Mouse (Mus musculus) MEL (cell line): ENCODE results near the gene Slc35g2.

Experiments
- CHD2 ChIP-seq: IDR thresholded peaks from 2 replicates; pipeline ENCODE4 v1.6.1; 2011; ENCODE audit warnings: low read length, improper control_type of control experiment
- CTCF ChIP-seq, 3 experiments: IDR thresholded peaks in 2 of 3; conservative IDR thresholded peaks in 1 of 3; 2 replicates each; pipeline ENCODE4 v1.5.1; 2011 to 2012; ENCODE audit warnings: low read length in 3 of 3, low read depth in 2 of 3, mild to moderate bottlenecking in 2 of 3, improper control_type of control experiment in 1 of 3, inconsistent platforms in 1 of 3, mixed read lengths in 1 of 3, moderate library complexity in 1 of 3; ENCODE audit not compliant: control insufficient read depth in 1 of 3, insufficient read depth in 1 of 3, poor library complexity in 1 of 3, severe bottlenecking in 1 of 3
- EP300 ChIP-seq, 2 experiments: IDR thresholded peaks; 2 replicates each; pipeline ENCODE4 v1.6.1; 2011; ENCODE audit warnings: improper control_type of control experiment in 2 of 2, low read length in 2 of 2, low read depth in 1 of 2, mild to moderate bottlenecking in 1 of 2
- GABPA ChIP-seq: IDR thresholded peaks from 2 replicates; pipeline ENCODE4 v1.6.1; 2012; ENCODE audit warnings: low read depth, mild to moderate bottlenecking, inconsistent platforms, low read length, improper control_type of control experiment, moderate library complexity
- GATA1 ChIP-seq: IDR thresholded peaks from 2 replicates; pipeline ENCODE4 v1.6.1; 2011; ENCODE audit warnings: low read depth, low read length, improper control_type of control experiment
- HCFC1 ChIP-seq: IDR thresholded peaks from 2 replicates; pipeline ENCODE4 v1.6.1; 2012; ENCODE audit warnings: low read depth, mild to moderate bottlenecking, inconsistent platforms, low read length, improper control_type of control experiment, moderate library complexity
- JUND ChIP-seq: IDR thresholded peaks from 2 replicates; pipeline ENCODE4 v1.6.1; 2011; ENCODE audit warnings: low read depth, mild to moderate bottlenecking, improper control_type of control experiment, low read length
- KAT2A ChIP-seq: conservative IDR thresholded peaks from 2 replicates; pipeline ENCODE4 v1.6.1; 2012; ENCODE audit warnings: low read depth, low read length, improper control_type of control experiment, inconsistent platforms
- MAZ ChIP-seq: IDR thresholded peaks from 2 replicates; pipeline ENCODE4 v1.6.1; 2012; ENCODE audit warnings: low read depth, mild to moderate bottlenecking, inconsistent platforms, low read length, improper control_type of control experiment
- MXI1 ChIP-seq: IDR thresholded peaks from 2 replicates; pipeline ENCODE4 v1.6.1; 2011; ENCODE audit warnings: mild to moderate bottlenecking, low read depth, low read length, improper control_type of control experiment
- POLR2A ChIP-seq, 2 experiments: IDR thresholded peaks; 2 replicates each; pipeline ENCODE4 v1.6.1; 2011 to 2012; ENCODE audit warnings: low read length in 2 of 2, mild to moderate bottlenecking in 2 of 2, control low read depth in 1 of 2, improper control_type of control experiment in 1 of 2, low read depth in 1 of 2, moderate library complexity in 1 of 2; ENCODE audit not compliant: control insufficient read depth in 1 of 2, insufficient read depth in 1 of 2, poor library complexity in 1 of 2
- TCF12 ChIP-seq: IDR thresholded peaks from 2 replicates; pipeline ENCODE4 v1.6.1; 2014; ENCODE audit warnings: low read depth, mild to moderate bottlenecking, inconsistent platforms, low read length, improper control_type of control experiment, moderate library complexity
- ZMIZ1 ChIP-seq: IDR thresholded peaks from 2 replicates; pipeline ENCODE4 v1.6.1; 2012; ENCODE audit warnings: low read depth, mild to moderate bottlenecking, inconsistent platforms, low read length, improper control_type of control experiment, moderate library complexity

DNA sequence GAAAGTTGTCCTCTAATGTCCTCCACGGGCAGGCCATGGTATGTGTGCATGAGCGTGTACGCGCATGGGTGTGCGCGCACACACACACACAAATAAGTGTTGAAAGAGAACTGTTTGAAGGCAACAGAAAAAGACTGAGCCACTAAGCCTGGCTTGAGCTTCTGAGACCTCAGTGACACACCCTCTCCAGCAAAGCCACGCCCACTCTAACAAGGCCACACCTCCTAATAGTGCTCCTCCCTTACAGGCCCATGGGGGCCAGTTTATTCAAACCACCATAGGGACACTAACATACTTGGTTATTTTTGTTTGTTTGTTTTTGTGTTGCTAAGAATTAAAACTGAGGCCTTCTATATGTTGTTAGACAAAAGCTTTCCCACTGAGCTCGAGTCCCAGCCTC lies 25.4 kb upstream of the Slc35g2 start:
- TF ChIP-seq JUND (no peak), CTCF (IDR thresholded peaks at IDR 0.05 in 2 of 3, conservative IDR thresholded peaks at IDR 0.05 in 1 of 3; ENCODE audit: control insufficient read depth in 1 of 3, insufficient read depth in 1 of 3, low read depth in 2 of 3, low read length in 3 of 3, poor library complexity in 1 of 3, severe bottlenecking in 1 of 3) (no peak), MXI1 (no peak), ZMIZ1 (no peak), GABPA (no peak), EP300 (IDR thresholded peaks at IDR 0.05; ENCODE audit: low read depth in 1 of 2, low read length in 2 of 2) (no peak), KAT2A (no peak), MAZ (no peak), POLR2A (IDR thresholded peaks at IDR 0.05; ENCODE audit: control insufficient read depth in 1 of 2, insufficient read depth in 1 of 2, low read depth in 1 of 2, low read length in 2 of 2, poor library complexity in 1 of 2) (no peak), HCFC1 (no peak), CHD2 (no peak), GATA1 (no peak), TCF12 (no peak)
